ENCODE assay signal across 9 mouse cellular contexts in the genomic region with DNA sequence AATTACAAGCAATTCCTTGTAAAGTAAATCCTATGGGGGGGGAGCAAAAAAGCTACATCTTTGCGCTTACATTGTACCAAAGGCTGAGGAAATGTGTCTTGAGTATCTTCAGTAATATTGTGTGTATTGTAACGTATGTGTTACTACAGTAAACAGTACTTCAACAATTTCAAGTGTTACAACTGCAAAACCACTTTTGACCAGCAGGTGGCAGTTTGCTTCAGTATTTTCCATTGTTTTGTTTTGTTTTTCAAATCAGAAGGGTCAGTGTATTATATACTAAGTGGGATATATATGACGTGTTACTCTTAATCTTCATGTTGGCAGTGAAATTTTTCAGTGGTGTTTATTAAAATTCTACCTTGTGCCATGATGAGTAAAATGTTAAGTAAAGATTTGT. TPM values are rescaled to one million over a fixed set of nuclear protein-coding genes. Genes with fewer than 3 reads are reported as not detected.
A peak's percentile ranks its signal among the peaks of the same experiment; 100 is the strongest.
DNase-seq lines count a peak whose midpoint lies in the region; ATAC-seq and TF ChIP-seq lines count a peak whose summit lies in the region.
"Had no signal": no experiment of that assay in that cellular context is flagged by ENCODE, and none has a peak within 500 bp of the region (broad histone marks: within the 10 kb centered on the region; RNA-seq: fewer than 3 reads in every experiment).

No protein-coding gene starts in this region.

- no peak for TF ChIP-seq EP300 in heart, postnatal 0 days (IDR thresholded peaks at IDR 0.05; ENCODE audit: low read depth)

- no peak for ATAC-seq in heart, postnatal 0 days (ENCODE audit: insufficient read depth, low read depth)
- 0 out of 2 replicates have a peak, but pooled peaks have one; percentile 46 for ATAC-seq in neutrophil, adult 5-6 weeks (ENCODE audit: extremely low read depth, insufficient number of reproducible peaks, low FRiP score, poor library complexity, severe bottlenecking)
- no peak for ATAC-seq in intestine, embryonic 16.5 days

- no peak for DNase-seq in heart, postnatal 0 days (ENCODE audit: low spot score)
- DNase-seq in heart, embryonic 10.5 days (ENCODE audit: low spot score): no peak
- DNase-seq in spleen, adult 2 months (ENCODE audit: low read depth in 1 of 2, low spot score in 2 of 2): peak; percentile 8 to 21
- DNase-seq in spleen, adult 12 weeks (ENCODE audit: low spot score): no peak
- DNase-seq in brain, embryonic 14.5 days (ENCODE audit: low read depth): peak; percentile 69
- DNase-seq in kidney, postnatal 14 days: peak; percentile 31

- TF ChIP-seq POLR2A in spleen, adult 2 months (IDR thresholded peaks at IDR 0.05; ENCODE audit: low read depth, low read length): no peak
- no peak for TF ChIP-seq POLR2A in brain, embryonic 14.5 days (IDR thresholded peaks at IDR 0.05; ENCODE audit: borderline replicate concordance, extremely low read depth, insufficient read depth, insufficient read length, poor library complexity, severe bottlenecking)

- H3K4me3 ChIP-seq in heart, postnatal 0 days (ENCODE audit: low read depth, low read length): no peak overlapping the region
- no peak overlapping the region for H3K4me3 ChIP-seq in heart, embryonic 10.5 days
- H3K4me3 ChIP-seq in spleen, adult 2 months (ENCODE audit: extremely low read depth, insufficient read depth, insufficient read length): no peak overlapping the region
- no peak overlapping the region for H3K4me3 ChIP-seq in intestine, embryonic 16.5 days (ENCODE audit: low read length)
- H3K4me3 ChIP-seq: midbrain, embryonic 12.5 days had no signal

- H3K27me3 ChIP-seq in heart, postnatal 0 days (ENCODE audit: control insufficient read depth, insufficient read depth, low read length): no peaks in the 10 kb centered on the region
- H3K27me3 ChIP-seq in heart, embryonic 10.5 days (ENCODE audit: insufficient read depth, poor library complexity, severe bottlenecking): no peaks in the 10 kb centered on the region
- H3K27me3 ChIP-seq in spleen, adult 2 months (ENCODE audit: control insufficient read depth, insufficient read depth, low read length): no peaks in the 10 kb centered on the region
- no peaks in the 10 kb centered on the region for H3K27me3 ChIP-seq in intestine, embryonic 16.5 days (replicated peaks; ENCODE audit: control insufficient read depth, insufficient read depth, low read length)

- no peaks in the 10 kb centered on the region for H3K4me1 ChIP-seq in heart, postnatal 0 days (ENCODE audit: control insufficient read depth, insufficient read depth)
- H3K4me1 ChIP-seq in heart, embryonic 10.5 days: 0 out of 2 replicates have a peak, but pooled peaks cover 6% of the 10 kb centered on the region
- H3K4me1 ChIP-seq in spleen, adult 2 months (ENCODE audit: control insufficient read depth, insufficient read depth, insufficient read length): no peaks in the 10 kb centered on the region
- H3K4me1 ChIP-seq in intestine, embryonic 16.5 days (ENCODE audit: control insufficient read depth, insufficient read depth, low read length): no peaks in the 10 kb centered on the region
- H3K4me1 ChIP-seq: midbrain, embryonic 12.5 days had no signal

- no peaks in the 10 kb centered on the region for H3K36me3 ChIP-seq in heart, postnatal 0 days (replicated peaks; ENCODE audit: control insufficient read depth, insufficient read depth, low read length)
- H3K36me3 ChIP-seq in heart, embryonic 10.5 days: no peaks in the 10 kb centered on the region
- H3K36me3 ChIP-seq in spleen, adult 2 months (ENCODE audit: control insufficient read depth, insufficient read depth, low read length): no peaks in the 10 kb centered on the region; the same call in 1 of the 2 replicates
- H3K36me3 ChIP-seq in intestine, embryonic 16.5 days (ENCODE audit: control insufficient read depth, insufficient read depth, low read length): no peaks in the 10 kb centered on the region
- H3K36me3 ChIP-seq: midbrain, embryonic 12.5 days had no signal

- WGBS in heart, postnatal 0 days: 44% methylated on average over 3 of the region's 3 CpGs
- 43% methylated on average over 3 of the region's 3 CpGs for WGBS in heart, embryonic 10.5 days
- 49% methylated on average over 3 of the region's 3 CpGs for WGBS in spleen, adult 2 months
- 36% methylated on average over 3 of the region's 3 CpGs for WGBS in intestine, embryonic 16.5 days

- no peak overlapping the region for H3K4me2 ChIP-seq in heart, postnatal 0 days (ENCODE audit: low read depth, low read length)
- no peak overlapping the region for H3K4me2 ChIP-seq in intestine, embryonic 16.5 days (ENCODE audit: low read depth, low read length)
- H3K4me2 ChIP-seq: midbrain, embryonic 12.5 days had no signal

- TF ChIP-seq CTCF in heart, postnatal 0 days (IDR thresholded peaks at IDR 0.05; ENCODE audit: low read depth): peak; percentile 53
- TF ChIP-seq CTCF in spleen, adult 2 months (IDR thresholded peaks at IDR 0.05; ENCODE audit: extremely low read depth, insufficient read depth, insufficient read length, insufficient replicate concordance): no peak
- no peak for TF ChIP-seq CTCF in brain, embryonic 14.5 days (IDR thresholded peaks at IDR 0.05; ENCODE audit: borderline replicate concordance, extremely low read depth, insufficient read depth, insufficient read length)

- no peaks in the 10 kb centered on the region for H3K9me3 ChIP-seq in heart, postnatal 0 days (replicated peaks; ENCODE audit: control insufficient read depth, low read length)
- no peaks in the 10 kb centered on the region for H3K9me3 ChIP-seq in heart, embryonic 10.5 days
- no peaks in the 10 kb centered on the region for H3K9me3 ChIP-seq in intestine, embryonic 16.5 days (ENCODE audit: control insufficient read depth, low read length)
- H3K9me3 ChIP-seq: midbrain, embryonic 12.5 days had no signal

- H3K27ac ChIP-seq in heart, postnatal 0 days (ENCODE audit: low read depth): no peak overlapping the region
- H3K27ac ChIP-seq in heart, embryonic 10.5 days: no peak overlapping the region
- no peak overlapping the region for H3K27ac ChIP-seq in spleen, adult 2 months (ENCODE audit: insufficient read depth, low read length)
- no peak overlapping the region for H3K27ac ChIP-seq in intestine, embryonic 16.5 days (ENCODE audit: low read length)
- H3K27ac ChIP-seq: midbrain, embryonic 12.5 days had no signal

- no peak overlapping the region for H3K9ac ChIP-seq in heart, postnatal 0 days (replicated peaks; ENCODE audit: low read depth, low read length)
- no peak overlapping the region for H3K9ac ChIP-seq in intestine, embryonic 16.5 days (ENCODE audit: low read depth, low read length)
- H3K9ac ChIP-seq: midbrain, embryonic 12.5 days had no signal

RNA-seq across cellular contexts. Expression of gene Hccs, which starts 16.2 kb away (rescaled TPM):
- total RNA-seq in heart, postnatal 0 days (2014; rRNA removed; ENCODE audit: low replicate concordance): 55.8 and 58.2 TPM in 2 replicates
- 73.1 and 75.2 TPM in 2 replicates for polyA plus RNA-seq in heart, postnatal 0 days (2015; fragmentation: Nextera tagmentation; extraction: Ambion mirVana)
- polyA plus RNA-seq in heart, embryonic 10.5 days (2016; fragmentation: Nextera tagmentation; extraction: Ambion mirVana): 48.0 and 50.4 TPM in 2 replicates
- polyA plus RNA-seq in spleen, adult 2 months (2012; rRNA removed): 5.1 and 5.2 TPM in 2 replicates
- 20.4 and 22.9 TPM in 2 replicates for polyA plus RNA-seq in brain, embryonic 14.5 days (2012; rRNA removed)
- total RNA-seq in neutrophil, adult 5-6 weeks (2017): 24.7 and 25.1 TPM in 2 replicates
- 27.7 and 30.3 TPM in 2 replicates for polyA plus RNA-seq in intestine, embryonic 16.5 days (2015; fragmentation: Nextera tagmentation; extraction: Ambion mirVana)

Comparison
In these comparisons a context has a peak if more than half of its experiments do, and no peak if none do; other contexts are left out.
1. DNase-seq: peak in spleen, adult 2 months (2 of 2), brain, embryonic 14.5 days (single experiment) and kidney, postnatal 14 days (single experiment); none in heart, postnatal 0 days (single experiment), heart, embryonic 10.5 days (single experiment) and spleen, adult 12 weeks (single experiment).